Mouse (Mus musculus): ENCODE results near the gene Lsamp.

GRCm38 (mm10) chr16:41535806-41536205 lies 1551.6 kb downstream of the Lsamp start:
- TF ChIP-seq POLR2A (IDR thresholded peaks at IDR 0.05; ENCODE audit: low read depth, low read length) (no peak), CTCF (IDR thresholded peaks at IDR 0.05; ENCODE audit: extremely low read depth, insufficient read depth, insufficient read length, insufficient replicate concordance) (no peak)
